Mouse (Mus musculus) monocyte, adult 59 days (primary cell): ENCODE results near the gene H2-T3. TPM values are rescaled to one million over a fixed set of nuclear protein-coding genes. Genes with fewer than 3 reads are reported as not detected.

Source experiments
- total RNA-seq, 2 experiments: library from RNA; stranded (reverse); gene quantifications; one replicate each; pipeline ENCODE4 v1.2.4; 2023

H2-T3 gene
- not detected for total RNA-seq

DNA sequence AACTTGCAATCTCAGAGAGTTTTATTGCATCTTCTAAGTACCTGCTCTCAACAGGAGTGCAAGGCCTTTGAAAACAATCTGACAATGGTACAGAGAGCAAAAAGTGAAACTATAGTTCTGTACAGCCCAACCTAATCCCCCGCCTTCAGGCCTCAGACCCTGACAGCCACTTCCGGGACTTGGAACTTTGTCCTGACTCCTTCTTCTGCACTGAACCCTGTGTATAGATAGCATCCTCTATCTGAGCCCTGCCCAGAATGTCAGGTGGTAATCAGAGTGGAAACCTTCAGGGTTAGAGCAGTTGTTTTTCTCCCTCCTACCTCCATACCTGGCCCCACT, at the start of gene H2-T3:
H2-T3 (minus strand) TSS at position 119 of the 339 bp plus-strand sequence.

DNA sequence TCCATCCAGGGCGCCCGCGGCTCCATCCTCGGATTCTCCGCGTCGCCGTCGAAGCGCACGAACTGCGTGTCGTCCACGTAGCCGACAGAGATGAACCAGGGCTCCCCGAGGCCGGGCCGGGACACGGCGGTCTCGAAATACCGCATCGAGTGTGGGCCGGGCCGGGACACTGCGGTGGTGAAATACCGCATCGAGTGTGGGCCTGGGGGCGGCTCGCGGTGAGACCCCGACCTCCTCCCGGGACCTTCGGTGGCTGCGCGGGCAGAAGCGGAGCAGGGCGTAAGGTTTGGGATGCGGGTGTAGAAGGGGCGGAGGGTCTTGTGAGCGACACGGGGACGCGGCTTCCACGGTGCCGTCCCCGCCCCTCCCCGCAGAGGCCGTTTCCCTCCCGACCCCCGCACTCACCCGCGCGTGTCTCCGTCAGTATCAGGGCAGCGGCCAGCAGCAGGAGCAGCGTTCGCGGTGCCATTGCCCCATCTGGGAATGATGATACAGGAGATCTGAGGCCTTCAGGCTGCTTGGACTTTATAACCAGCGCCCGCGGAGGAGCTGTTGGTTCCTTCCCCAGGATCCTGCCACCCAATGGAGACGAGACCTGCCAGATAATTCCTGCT, 21.9 kb downstream of the H2-T3 start, which contains the start of gene Gm8909:
Gm8909 (minus strand) TSS at position 499 of the 614 bp plus-strand sequence.

Other genes with a start within 250 kb of the H2-T3 start
- gene Abcf1, start 220.5 kb downstream of the H2-T3 start, total RNA-seq: 100 to 1,000 TPM; 141 to 162 TPM
- 10 to 100 TPM; 63.8 to 71.6 TPM for gene Gnl1, start 210.4 kb downstream of the H2-T3 start, total RNA-seq
- gene Prr3, start 210.1 kb downstream of the H2-T3 start, total RNA-seq: 10 to 100 TPM; 83.9 to 100.0 TPM
- gene H2-T24, start 169.7 kb downstream of the H2-T3 start, total RNA-seq: 10 to 100 TPM; 45.7 to 54.4 TPM
- 100 to 1,000 TPM; 278 to 280 TPM for gene H2-T23, start 157.4 kb downstream of the H2-T3 start, total RNA-seq
- 10 to 100 TPM; 51.9 to 64.4 TPM for gene H2-T22, start 147.5 kb downstream of the H2-T3 start, total RNA-seq
- not detected for gene Gm6034, start 147.3 kb downstream of the H2-T3 start, total RNA-seq
- gene Gm11127, start 131.9 kb downstream of the H2-T3 start, total RNA-seq: 10 to 100 TPM; 66.2 to 67.1 TPM
- 1 to 10 TPM; 2.0 to 2.6 TPM for gene Gm19684, start 68.6 kb downstream of the H2-T3 start, total RNA-seq
- gene Gm7030, start 60.9 kb downstream of the H2-T3 start, total RNA-seq: 10 to 100 TPM; 10.6 to 10.8 TPM
- not detected for gene Gm8909, start 21.8 kb downstream of the H2-T3 start, total RNA-seq
- gene Rpp21, start 67.8 kb upstream of the H2-T3 start, total RNA-seq: 10 to 100 TPM; 49.5 to 53.5 TPM
- gene Trim39, start 82.0 kb upstream of the H2-T3 start, total RNA-seq: 10 to 100 TPM; 25.7 to 30.4 TPM
- not detected for gene H2-M10.2, start 96.2 kb upstream of the H2-T3 start, total RNA-seq
- gene H2-M10.1, start 135.9 kb upstream of the H2-T3 start, total RNA-seq: not detected
- gene H2-M10.3, start 178.1 kb upstream of the H2-T3 start, total RNA-seq: not detected